Mouse (Mus musculus): Measurements from ENCODE around the gene Cep104.

The Cep104 gene

GRCm38 (mm10) chr4:154051401-154051800 lies 76.4 kb downstream of the Cep104 start:
- no peak for DNase-seq (ENCODE audit: low spot score)

- no peak for DNase-seq (ENCODE audit: low spot score)
These were observed 78.1 kb downstream of the Cep104 start for GRCm38 (mm10) chr4:154053065-154053464.

GRCm38 (mm10) chr4:154055482-154055881 lies 80.5 kb downstream of the Cep104 start:
- no peak for DNase-seq (ENCODE audit: low spot score)

- no peak for DNase-seq (ENCODE audit: low spot score)
These were observed 81.1 kb downstream of the Cep104 start for GRCm38 (mm10) chr4:154056046-154056445.

DNA sequence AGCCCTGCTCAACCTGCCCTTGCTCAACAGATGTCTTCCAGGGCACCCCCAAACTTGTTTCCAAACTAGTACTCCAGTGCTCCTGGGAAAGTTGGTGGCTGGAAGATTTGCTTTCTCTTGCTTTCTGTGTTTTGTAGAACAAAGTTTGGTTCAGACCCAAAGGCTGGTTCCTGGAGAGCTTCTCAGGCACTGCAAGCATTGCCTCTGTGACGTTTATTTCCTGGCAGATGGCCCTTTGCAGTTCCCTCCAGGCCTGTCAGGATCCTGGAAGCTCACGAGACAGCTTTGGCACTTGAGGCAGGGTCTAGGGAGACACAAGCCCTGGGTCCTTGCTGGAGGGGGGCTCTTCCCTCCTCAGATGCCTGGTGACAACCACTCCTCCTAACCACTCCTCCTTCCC lies 81.7 kb downstream of the Cep104 start:
- DNase-seq (ENCODE audit: low spot score), result no peak

DNA sequence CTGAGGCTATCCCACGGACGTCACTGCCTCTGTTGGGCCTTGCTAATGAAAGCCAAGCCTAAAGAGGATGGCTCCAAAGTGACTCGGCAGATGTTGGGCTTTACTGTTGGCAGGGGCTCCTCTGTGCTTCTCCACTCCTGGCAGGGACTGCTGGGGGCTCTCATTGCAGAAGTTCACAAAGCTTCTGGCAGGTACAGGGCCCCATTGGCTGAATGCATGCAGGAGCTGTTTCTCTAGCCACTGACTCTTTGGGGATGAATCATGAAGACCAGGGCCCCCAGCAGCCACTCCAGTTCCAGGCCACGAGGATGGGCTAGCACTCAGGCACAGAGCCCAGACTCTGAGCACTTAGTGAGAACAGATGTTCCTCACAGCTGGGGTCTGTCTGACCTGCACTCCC lies 82.7 kb downstream of the Cep104 start:
- DNase-seq (ENCODE audit: low spot score), result no peak
